Mouse (Mus musculus) spleen, embryonic (tissue): Measurements from ENCODE around the gene Olfr747.
"Not testable (repeated sequence)": the region's sequence is repeated elsewhere in the genome, so short reads cannot be mapped to it uniquely, and the experiment has no call there.

Experiments used
- CTCF ChIA-PET: fragments of 350-600 bp; sonication (Branson Sonifier 250); formaldehyde crosslinking; loops from one replicate; lab custom pipeline; 2022; lab: Charles Lee

The Olfr747 gene

DNA sequence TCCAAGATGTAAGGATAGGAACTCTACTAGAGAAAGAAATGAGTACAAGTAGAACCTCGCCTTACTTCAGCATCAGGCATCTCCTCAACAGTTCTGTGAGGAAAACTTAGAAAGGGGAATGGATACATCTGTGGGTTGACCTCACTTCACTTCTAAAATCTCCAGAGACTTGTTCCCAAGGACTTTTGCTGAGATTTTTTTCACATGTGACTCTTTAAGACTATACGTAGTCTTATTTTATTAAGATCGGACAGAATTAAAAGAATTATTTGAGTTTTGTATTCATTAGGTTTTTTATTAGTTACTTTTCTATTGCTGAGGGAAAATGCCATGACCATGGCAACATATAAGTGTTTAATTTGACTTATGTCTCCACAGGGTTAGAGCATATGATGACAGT is at the start of gene Olfr747:
Gene Olfr747, minus strand, starts transcription at position 101 of the 400 bp plus-strand sequence.
- CTCF ChIA-PET, result no interaction called here

DNA sequence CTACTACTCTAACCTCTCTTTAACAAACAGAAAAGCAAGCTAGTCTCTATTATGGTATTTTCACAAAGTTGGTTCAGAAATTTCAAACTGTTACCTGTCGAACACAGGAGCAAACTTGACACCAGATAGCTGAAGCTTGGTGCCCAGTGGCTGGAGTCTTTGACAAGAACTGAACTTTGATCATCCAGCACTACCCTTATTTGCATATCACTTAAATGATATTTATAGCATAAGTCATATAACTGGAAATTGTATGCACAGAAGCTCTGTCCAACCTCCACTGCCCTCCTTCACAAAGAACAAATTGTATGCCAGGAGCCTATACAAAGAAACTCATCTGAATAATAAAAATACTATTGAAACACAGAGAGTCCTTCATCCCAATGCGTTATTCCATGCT is 48.6 kb upstream of the Olfr747 start:
- CTCF ChIA-PET, result interaction anchor here (0.7 kb wide), 1 partner anchor 9 kb away, joined by 10 read pairs; no protein-coding TSS in a partner anchor

DNA sequence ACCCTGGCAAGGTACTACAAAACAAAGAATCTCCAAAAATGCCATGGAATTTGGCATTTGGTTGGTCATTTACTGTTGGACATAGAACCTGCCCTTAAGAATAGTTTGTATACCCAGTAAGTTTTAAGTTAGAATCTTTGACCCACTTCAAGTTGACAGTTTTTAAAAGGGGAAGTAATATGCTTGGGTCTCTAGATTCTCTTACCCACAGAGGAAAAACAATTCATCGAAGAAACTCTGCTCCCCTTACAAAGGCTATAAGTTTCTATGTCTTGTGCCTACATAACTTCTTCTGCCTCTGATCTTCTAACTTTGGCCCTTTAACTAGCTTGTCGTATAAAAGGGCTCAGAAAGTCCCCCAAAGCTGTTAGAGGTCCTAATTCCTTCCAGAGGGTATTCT is 47.3 kb upstream of the Olfr747 start:
- CTCF ChIA-PET, result no interaction called here

DNA sequence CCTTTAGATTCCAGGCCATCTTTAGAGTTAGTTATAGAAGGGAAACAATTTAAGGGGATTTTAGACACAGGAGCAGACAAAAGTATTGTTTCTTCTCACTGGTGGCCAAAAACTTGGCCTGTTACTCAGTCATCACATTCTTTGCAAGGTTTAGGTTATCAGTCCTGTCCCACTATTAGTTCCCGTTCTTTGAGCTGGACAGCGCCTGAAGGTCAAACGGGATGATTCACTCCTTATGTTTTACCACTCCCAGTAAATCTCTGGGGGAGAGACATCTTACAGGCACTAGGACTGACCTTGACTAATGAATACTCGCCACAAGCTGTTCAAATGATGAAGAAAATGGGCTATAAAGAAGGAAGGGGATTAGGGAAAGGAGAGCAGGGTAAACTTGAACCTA is 29.4 kb upstream of the Olfr747 start:
- CTCF ChIA-PET, result not testable (repeated sequence)

DNA sequence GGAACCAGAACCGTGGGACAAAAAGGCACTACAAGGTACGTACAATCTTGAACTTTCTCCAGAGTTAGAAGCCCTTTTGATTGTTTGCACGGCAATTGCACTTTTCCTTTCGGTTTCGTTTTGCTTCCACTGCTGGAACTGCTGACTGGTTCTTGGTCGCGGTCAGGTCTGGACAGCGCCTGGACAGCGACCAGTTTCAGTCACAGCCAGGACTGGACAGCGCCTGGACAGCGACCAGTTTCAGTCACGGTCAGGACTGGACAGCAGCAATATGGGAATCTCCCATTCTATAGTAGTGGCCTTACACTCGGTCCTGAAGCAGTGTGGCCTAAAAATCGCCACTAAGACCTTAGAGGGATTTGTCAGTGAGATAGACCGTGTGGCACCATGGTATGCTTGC is 26.9 kb upstream of the Olfr747 start:
- CTCF ChIA-PET, result not testable (repeated sequence)

DNA sequence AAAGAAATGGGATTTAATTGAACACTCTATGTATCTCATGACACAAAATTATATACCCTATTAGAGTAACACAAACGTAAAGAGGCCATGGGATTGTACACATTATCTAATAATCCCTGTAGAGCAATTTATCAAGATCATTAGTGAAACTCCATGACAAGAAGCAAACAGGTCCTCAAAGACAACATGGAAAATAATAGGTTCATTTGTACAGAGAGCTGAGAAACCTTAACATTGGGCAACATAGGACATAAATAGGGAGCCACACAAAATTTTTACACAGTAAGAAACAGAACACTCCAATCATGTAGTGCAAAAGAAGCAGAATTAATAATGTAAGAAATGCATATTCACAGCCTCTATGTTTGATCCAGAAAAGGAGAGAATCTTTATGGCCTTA is 14.1 kb upstream of the Olfr747 start, which contains the start of gene Olfr748:
Gene Olfr748, plus strand, starts transcription at position 301 of the 400 bp plus-strand sequence.
- CTCF ChIA-PET, result no interaction called here

DNA sequence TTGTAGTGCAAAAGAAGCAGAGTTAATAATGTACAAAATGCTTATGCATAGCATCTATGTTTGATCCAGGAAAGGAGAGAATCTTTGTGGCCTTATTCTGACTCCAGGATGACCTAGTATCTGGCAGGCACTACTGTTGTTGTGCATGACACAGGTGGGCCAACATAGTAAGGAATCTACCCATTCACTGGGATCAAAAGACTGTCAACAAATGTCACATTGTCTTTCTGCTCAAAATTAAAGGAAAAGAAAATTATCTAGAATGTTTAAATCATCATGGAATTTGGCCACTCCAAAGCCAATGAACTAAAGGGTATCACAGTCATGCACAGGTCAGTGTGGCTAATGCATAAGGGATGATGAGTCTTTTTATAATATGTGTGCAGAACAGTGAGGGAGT is 46.2 kb downstream of the Olfr747 start, which contains the start of gene Olfr746:
Gene Olfr746, plus strand, starts transcription at position 301 of the 400 bp plus-strand sequence.
- CTCF ChIA-PET, result no interaction called here

DNA sequence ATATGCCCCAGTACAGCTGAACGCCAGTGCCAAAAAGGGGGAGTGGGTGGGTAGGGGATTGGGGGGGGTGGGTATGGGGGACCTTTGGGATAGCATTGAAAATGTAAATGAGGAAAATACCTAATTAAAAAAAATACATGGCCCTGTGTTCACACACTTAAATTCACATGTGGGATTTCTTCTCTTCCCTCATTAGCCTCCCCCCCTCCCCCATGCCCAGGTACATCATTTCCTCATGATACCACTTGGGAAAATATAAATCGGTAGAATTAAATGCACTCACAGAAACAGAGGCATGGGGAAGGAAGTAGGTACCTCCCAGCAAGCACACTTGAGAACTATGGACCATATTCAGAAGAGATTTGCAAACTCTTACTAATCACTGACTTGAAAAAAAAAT is 53.9 kb downstream of the Olfr747 start, which contains the start of gene Olfr745:
Gene Olfr745, plus strand, starts transcription at position 301 of the 400 bp plus-strand sequence.
- CTCF ChIA-PET, result no interaction called here
